Mouse (Mus musculus): ENCODE data around the gene Armc7. TPM values are rescaled to one million over a fixed set of nuclear protein-coding genes. Genes with fewer than 3 reads are reported as not detected.

Gene Armc7
- total RNA-seq, 4 experiments from 2014 or later, result 8.6 to 11.7 (median 11.2) TPM

GRCm38 (mm10) chr11:115534759-115535371 lies 59.4 kb downstream of the Armc7 start:
- no peak for DNase-seq

- peak; percentile 41 for DNase-seq
Observed at GRCm38 (mm10) chr11:115535401-115536037, 60.1 kb downstream of the Armc7 start.

- peak; percentile 97 for DNase-seq
Observed at GRCm38 (mm10) chr11:115536038-115536681, 60.7 kb downstream of the Armc7 start, which contains the start of gene Sumo2. Sumo2 (minus strand) TSS chr11:115536276.

DNA sequence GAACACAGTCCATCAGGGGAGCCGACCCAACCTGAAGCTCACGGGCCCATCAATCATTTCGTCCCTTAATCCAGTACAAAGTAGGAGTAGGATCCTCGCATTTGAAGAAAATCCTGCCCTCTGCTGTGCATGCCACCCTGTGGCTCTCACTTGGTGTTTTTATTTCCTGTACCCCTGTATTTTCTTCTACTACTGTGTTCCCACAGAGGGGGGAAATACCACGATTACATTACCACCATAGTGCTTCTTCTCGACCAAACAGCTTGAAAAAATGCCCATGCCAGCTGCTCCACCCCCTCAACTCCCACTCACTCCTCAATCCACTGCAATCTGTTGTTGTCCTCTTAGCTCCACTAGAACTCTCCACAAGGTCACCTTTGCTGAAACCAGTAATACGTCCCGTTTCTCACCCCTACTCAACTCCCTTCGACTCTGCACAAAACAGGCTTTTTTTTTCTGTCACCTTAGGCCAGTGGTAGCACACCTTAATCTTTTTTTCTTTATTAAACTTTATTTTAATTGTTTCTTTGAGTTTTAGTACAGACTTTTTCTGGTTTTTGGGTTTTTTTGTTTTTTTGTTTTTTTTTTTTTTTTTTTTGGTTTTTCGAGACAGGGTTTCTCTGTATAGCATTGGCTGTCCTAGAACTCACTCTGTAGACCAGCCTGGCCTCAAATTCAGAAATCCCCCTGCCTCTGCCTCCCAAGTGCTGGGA lies 61.5 kb downstream of the Armc7 start:
- DNase-seq, result no peak

GRCm38 (mm10) chr11:115538045-115538444 lies 62.6 kb downstream of the Armc7 start:
- no peak for DNase-seq

Small RNA genes lying within 50 kb of the gene (microRNA-seq; reads per million reads assigned to microRNA genes)
- 0 reads per million in 2 experiments for gene Mir3968

Other genes starting within 250 kb of the Armc7 start
- 10 to 100 TPM in 2 of 4 experiments, 1 to 10 TPM in 2; 2.2 to 32.8 (median 13.6) TPM for gene Grin2c, start 208.4 kb upstream of the Armc7 start, total RNA-seq (2022)
- 1,000 to 10,000 TPM; 1,501 to 2,268 (median 1,689) TPM for gene Fdxr, start 198.6 kb upstream of the Armc7 start, total RNA-seq (2022)
- 100 to 1,000 TPM in 2 of 4 experiments, 10 to 100 TPM in 2; 43.3 to 117 (median 82.2) TPM for gene Fads6, start 178.0 kb upstream of the Armc7 start, total RNA-seq (2022)
- not detected for gene Otop2, start 168.5 kb upstream of the Armc7 start, total RNA-seq (2022)
- gene Ush1g, start 153.6 kb upstream of the Armc7 start, total RNA-seq (2022), result 1 to 10 TPM in 2 of 4 experiments, under 1 TPM in 2; 0.52 to 2.3 (median 1.1) TPM
- not detected for gene Otop3, start 140.9 kb upstream of the Armc7 start, total RNA-seq (2022)
- 10 to 100 TPM; 17.7 to 46.8 (median 42.6) TPM for gene Hid1, start 107.9 kb upstream of the Armc7 start, total RNA-seq (2022)
- 100 to 1,000 TPM in 1 of 4 experiments, 10 to 100 TPM in 3; 60.6 to 118 (median 71.9) TPM for gene Cdr2l, start 93.8 kb upstream of the Armc7 start, total RNA-seq (2022)
- gene Mrpl58, start 71.9 kb upstream of the Armc7 start, total RNA-seq (2022), result 100 to 1,000 TPM; 157 to 179 (median 160) TPM
- 100 to 1,000 TPM; 440 to 566 (median 519) TPM for gene Atp5h, start 55.7 kb upstream of the Armc7 start, total RNA-seq (2022)
- 10 to 100 TPM; 53.5 to 97.0 (median 65.5) TPM for gene Kctd2, start 55.5 kb upstream of the Armc7 start, total RNA-seq (2022)
- gene Trim80, start 35.1 kb upstream of the Armc7 start, total RNA-seq (2022), result not detected
- under 1 TPM in 1 of 4 experiments, not detected in 3; 0.21 TPM for gene Slc16a5, start 13.2 kb upstream of the Armc7 start, total RNA-seq (2022)
- 100 to 1,000 TPM; 119 to 222 (median 142) TPM for gene Nt5c, start 16.2 kb downstream of the Armc7 start, total RNA-seq (2022)
- 100 to 1,000 TPM in 1 of 4 experiments, 10 to 100 TPM in 3; 86.2 to 109 (median 94.4) TPM for gene Jpt1, start 38.7 kb downstream of the Armc7 start, total RNA-seq (2022)
- gene Sumo2, start 60.6 kb downstream of the Armc7 start, total RNA-seq (2022), result 100 to 1,000 TPM; 220 to 285 (median 257) TPM
- 10 to 100 TPM; 46.5 to 61.0 (median 53.9) TPM for gene Nup85, start 88.8 kb downstream of the Armc7 start, total RNA-seq (2022)
- gene Mrps7, start 128.3 kb downstream of the Armc7 start, total RNA-seq (2022), result 100 to 1,000 TPM in 1 of 4 experiments, 10 to 100 TPM in 3; 82.0 to 110 (median 92.1) TPM
- gene Gga3, start 128.4 kb downstream of the Armc7 start, total RNA-seq (2022), result 10 to 100 TPM; 20.3 to 52.7 (median 37.8) TPM
- gene Mif4gd, start 137.3 kb downstream of the Armc7 start, total RNA-seq (2022), result 100 to 1,000 TPM; 101 to 135 (median 121) TPM
- gene Slc25a19, start 152.6 kb downstream of the Armc7 start, total RNA-seq (2022), result 10 to 100 TPM; 59.5 to 94.1 (median 91.2) TPM
- gene Grb2, start 232.9 kb downstream of the Armc7 start, total RNA-seq (2022), result 100 to 1,000 TPM; 136 to 165 (median 160) TPM